Mouse (Mus musculus) hindbrain, embryonic 10.5 days (tissue): ENCODE measurements at regions not wholly inside any gene's neighbourhood (a gene's known extent, or its start where the extent isn't known, plus 50 kb on each side); places are given as distances from the start of the nearest gene placed in this dataset.
"Not testable (repeated sequence)": the region's sequence is repeated elsewhere in the genome, so short reads cannot be mapped to it uniquely, and the experiment has no call there.

Experiments used
- DNase-seq: peaks from one replicate; pipeline ENCODE4 v3.0.0-alpha.2; 2017; ENCODE audit warnings: low spot score
- H3K27ac ChIP-seq: fragments of 300-500 bp; sonication (generic); 2 replicates; pipeline ENCODE4 v1.5.1; 2016; ENCODE audit warnings: mild to moderate bottlenecking, moderate library complexity
- H3K27me3 ChIP-seq: fragments of 300-500 bp; sonication (generic); 2 replicates; pipeline ENCODE4 v1.6.1; 2016; ENCODE audit warnings: mild to moderate bottlenecking; ENCODE audit not compliant: poor library complexity, insufficient read depth, severe bottlenecking
- H3K36me3 ChIP-seq: fragments of 300-500 bp; sonication (generic); 2 replicates; pipeline ENCODE4 v1.6.1; 2016; ENCODE audit warnings: mild to moderate bottlenecking, moderate library complexity
- H3K4me1 ChIP-seq: fragments of 300-500 bp; sonication (generic); replicated peaks from 2 replicates; pipeline ENCODE4 v1.6.1; 2016; ENCODE audit warnings: mild to moderate bottlenecking
- H3K4me3 ChIP-seq: fragments of 300-500 bp; sonication (generic); 2 replicates; pipeline ENCODE4 v1.5.1; 2016; ENCODE audit warnings: mild to moderate bottlenecking, moderate library complexity
- H3K9me3 ChIP-seq: fragments of 300-500 bp; sonication (generic); 2 replicates; pipeline ENCODE4 v1.6.1; 2016; ENCODE audit warnings: mild to moderate bottlenecking, moderate library complexity
- WGBS: fragments of 180-500 bp; shearing (Covaris S2); methylation state at CpG from one replicate; pipeline ENCODE4 v1.1.7; 2016; 5-methylcytosine and 5-hydroxymethylcytosine counted together

DNA sequence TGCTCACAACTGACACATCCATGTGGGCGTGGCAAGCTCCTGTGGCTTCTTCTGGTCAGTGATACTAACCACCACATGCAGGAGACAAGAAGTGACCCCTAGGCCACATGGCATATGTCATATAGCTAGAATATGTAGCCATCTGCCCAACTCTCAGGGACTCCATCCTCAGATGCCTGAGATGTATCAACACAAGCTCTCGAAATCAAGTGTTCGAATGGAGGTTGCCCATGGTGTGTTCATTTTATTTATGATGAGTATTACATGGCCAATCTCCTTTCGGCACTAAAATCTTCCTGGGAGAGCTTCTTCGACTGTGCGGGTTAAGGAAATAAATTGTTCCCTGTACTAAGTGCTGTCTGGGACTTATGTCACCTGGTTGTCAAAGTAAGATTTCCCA is 138.8 kb upstream of the Rtl1 start:
- Histone ChIP-seq H3K9me3 (no peaks in the 10 kb centered on the region), H3K4me1 (0 out of 2 replicates have a peak, but pooled peaks cover 4% of the 10 kb centered on the region), H3K27ac (no peak overlapping the region), H3K36me3 (peaks cover 87% of the 10 kb centered on the region), H3K4me3 (no peak overlapping the region), H3K27me3 (no peaks in the 10 kb centered on the region)
- DNase-seq = no peak
- WGBS = 91% methylated on average over 6 of the region's 6 CpGs

DNA sequence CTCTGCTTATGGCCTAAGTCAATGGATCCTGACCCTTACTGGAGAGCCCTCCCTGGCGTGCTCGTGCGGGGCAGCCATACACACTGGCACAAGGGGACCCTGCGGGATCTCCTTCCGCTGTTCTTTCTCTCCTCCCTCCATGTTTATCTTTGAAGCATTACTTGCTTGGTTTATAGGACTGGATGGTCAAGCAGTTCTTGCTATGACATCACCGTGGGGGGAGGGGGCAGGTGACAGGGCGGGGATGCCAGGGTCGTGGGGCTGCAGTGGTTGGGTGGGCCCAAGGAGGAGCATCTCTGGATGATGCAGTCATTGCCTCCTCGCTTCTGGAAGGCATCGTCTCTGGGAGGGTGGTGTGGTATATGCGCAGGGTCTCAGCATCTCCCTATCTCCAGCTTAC is 142.4 kb upstream of the Rtl1 start:
- no peak for DNase-seq
- WGBS = 96% methylated on average over 11 of the region's 11 CpGs
- no peaks in the 10 kb centered on the region for H3K9me3 ChIP-seq
- H3K4me1 ChIP-seq = peaks cover 29% of the 10 kb centered on the region
- H3K27ac ChIP-seq = no peak overlapping the region
- H3K36me3 ChIP-seq = peaks cover 70% of the 10 kb centered on the region
- H3K27me3 ChIP-seq = no peaks in the 10 kb centered on the region
- H3K4me3 ChIP-seq = no peak overlapping the region

DNA sequence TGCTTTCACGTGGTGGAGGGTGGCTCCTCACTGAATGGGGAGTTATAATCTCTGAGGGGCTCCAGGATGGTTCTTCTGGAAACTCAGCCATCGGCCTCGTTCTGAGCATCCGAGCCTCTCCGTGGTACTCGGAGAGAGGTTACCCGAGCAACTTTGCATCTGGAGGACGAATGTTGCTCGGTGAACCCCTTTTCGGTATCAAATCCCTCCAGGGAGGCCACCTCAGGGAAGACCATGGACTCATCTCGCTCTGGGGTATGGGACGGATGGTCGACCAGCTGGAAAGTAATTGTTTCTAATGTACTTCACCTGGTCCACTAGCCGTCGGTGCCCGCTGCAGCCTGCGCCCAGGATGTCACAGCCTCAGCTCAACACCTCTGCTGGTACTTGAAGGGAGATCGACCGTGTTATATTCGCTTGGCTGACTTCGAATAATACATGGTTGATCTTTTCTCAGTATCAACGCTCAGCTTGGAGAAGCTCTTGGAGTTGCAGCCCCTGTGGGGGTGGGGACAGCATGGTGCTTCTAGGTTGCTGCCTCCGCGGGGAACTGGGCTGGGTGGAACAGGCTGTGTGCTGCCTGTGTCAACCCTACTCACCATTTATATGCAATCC is 143.0 kb upstream of the Rtl1 start:
- WGBS = 87% methylated on average over 24 of the region's 24 CpGs
- peaks cover 36% of the 10 kb centered on the region for H3K4me1 ChIP-seq
- no peaks in the 10 kb centered on the region for H3K27me3 ChIP-seq
- no peak overlapping the region for H3K27ac ChIP-seq
- no peaks in the 10 kb centered on the region for H3K9me3 ChIP-seq
- H3K36me3 ChIP-seq = peaks cover 70% of the 10 kb centered on the region
- no peak for DNase-seq
- no peak overlapping the region for H3K4me3 ChIP-seq

DNA sequence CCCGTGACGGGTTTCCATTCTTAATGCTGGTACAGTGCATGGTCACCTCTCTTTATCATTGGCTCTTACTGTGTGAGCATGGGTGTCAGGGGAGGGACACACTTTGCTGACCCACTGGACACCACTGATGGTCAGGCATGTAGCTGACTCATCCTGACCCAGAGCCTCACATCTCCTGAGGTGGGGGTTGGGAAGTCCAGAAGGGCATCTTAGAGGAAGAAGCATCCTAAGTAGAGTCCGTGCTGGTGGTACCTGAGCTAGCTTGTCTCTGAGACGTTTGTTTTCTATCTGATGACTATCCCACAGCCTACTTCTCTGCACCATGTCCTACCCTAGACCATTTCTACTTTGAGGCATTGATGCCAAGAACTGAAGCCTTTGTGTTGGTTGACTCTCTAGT is 144.1 kb upstream of the Rtl1 start:
- Histone ChIP-seq H3K36me3 (peaks cover 63% of the 10 kb centered on the region), H3K27ac (no peak overlapping the region)

DNA sequence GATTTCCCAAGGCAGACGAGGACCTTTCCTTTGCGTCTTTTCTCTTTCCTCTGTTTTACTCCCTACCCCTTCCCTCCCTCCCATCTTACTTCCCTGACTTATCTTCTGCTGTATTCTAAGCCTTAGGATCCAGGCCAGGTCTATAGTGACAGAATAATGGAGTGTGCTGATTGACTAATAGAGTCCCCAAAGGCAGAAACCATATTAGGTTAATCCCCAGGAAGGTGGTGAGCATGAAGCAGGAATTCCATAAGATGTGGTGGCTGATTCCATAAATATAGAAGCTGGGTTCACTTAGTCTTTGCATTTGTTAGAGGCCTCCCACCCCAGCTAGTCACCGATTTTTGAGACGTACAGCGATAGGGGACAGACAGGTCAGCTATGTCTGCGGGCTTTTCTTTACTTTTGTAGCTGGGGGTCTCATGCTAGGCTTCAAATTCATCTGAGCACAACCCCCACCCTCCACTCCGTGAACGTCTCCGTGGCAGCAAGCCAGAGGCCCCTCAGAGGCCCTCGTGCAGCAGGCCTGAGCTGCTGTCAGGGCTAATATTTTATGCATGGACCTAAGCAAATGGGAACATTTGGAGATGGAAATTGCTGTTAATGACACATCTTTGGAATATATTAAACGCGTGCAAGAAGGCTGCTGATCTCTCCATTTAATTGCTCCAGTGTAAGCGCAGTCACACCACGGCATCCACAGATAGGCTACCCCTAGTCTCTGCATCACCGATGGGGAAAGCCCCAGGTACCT is 145.8 kb upstream of the Rtl1 start:
- H3K27ac ChIP-seq = peak overlapping the region; percentile 57; the same call in 1 of the 2 replicates
- WGBS = 62% methylated on average over 15 of the region's 15 CpGs
- no peaks in the 10 kb centered on the region for H3K9me3 ChIP-seq
- peaks cover 62% of the 10 kb centered on the region for H3K4me1 ChIP-seq
- no peak overlapping the region for H3K4me3 ChIP-seq
- H3K27me3 ChIP-seq = no peaks in the 10 kb centered on the region
- peaks cover 50% of the 10 kb centered on the region for H3K36me3 ChIP-seq
- no peak for DNase-seq

More for the DNA sequence above, 144.1 kb upstream of the Rtl1 start:
- Histone ChIP-seq H3K4me1 (peaks cover 46% of the 10 kb centered on the region), H3K9me3 (no peaks in the 10 kb centered on the region), H3K4me3 (no peak overlapping the region), H3K27me3 (no peaks in the 10 kb centered on the region)
- no peak for DNase-seq
- 91% methylated on average over 4 of the region's 4 CpGs for WGBS

DNA sequence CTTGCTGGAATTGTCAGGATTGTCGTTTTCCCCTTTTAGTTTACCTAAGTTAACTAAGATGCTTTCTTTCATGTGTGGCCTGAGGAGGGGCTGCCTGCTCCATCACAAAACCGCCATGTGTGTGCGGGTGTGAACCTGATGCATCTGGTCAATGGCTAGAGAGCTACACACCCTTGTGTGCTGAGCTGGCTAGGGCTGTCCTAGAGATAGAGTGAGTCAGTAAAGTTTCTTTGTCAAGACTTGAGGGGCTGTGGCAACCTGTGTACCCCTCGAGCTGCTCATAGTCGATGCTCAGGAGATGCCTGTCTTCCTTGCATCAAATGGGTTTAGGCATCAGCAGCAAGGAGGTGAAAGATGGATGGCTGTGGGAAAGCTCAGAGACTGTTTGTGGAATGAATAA is 147.1 kb upstream of the Rtl1 start:
- 83% methylated on average over 5 of the region's 5 CpGs for WGBS
- no peak overlapping the region for H3K4me3 ChIP-seq
- H3K36me3 ChIP-seq = peaks cover 42% of the 10 kb centered on the region
- peaks cover 63% of the 10 kb centered on the region for H3K4me1 ChIP-seq
- H3K9me3 ChIP-seq = no peaks in the 10 kb centered on the region
- no peak for DNase-seq
- no peaks in the 10 kb centered on the region for H3K27me3 ChIP-seq
- peak overlapping the region; percentile 25; the same call in 1 of the 2 replicates for H3K27ac ChIP-seq

DNA sequence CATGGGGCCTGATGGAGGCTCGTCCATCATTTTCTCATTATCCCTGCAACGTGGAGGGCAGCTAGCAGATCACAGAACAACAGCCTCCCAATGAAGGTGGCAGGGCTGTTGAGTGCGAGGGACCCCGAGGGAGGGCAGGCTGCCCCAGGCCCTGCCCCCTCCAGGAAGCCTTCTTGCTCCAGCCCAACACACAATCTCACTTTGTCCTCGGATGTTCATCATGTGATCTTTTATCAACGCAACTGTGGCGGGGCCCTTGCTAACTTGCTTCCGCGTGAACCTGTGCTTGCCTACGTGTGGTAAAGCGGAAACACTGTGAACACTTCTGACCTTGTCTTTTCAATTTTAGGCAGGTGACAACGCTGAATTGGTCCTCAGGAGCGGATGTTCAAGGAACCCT is 147.6 kb upstream of the Rtl1 start:
- WGBS = 77% methylated on average over 13 of the region's 13 CpGs
- H3K4me1 ChIP-seq = peaks cover 63% of the 10 kb centered on the region
- peaks cover 37% of the 10 kb centered on the region for H3K36me3 ChIP-seq
- peak overlapping the region; percentile 57 for H3K27ac ChIP-seq
- no peak for DNase-seq
- no peaks in the 10 kb centered on the region for H3K27me3 ChIP-seq
- no peak overlapping the region for H3K4me3 ChIP-seq
- no peaks in the 10 kb centered on the region for H3K9me3 ChIP-seq

DNA sequence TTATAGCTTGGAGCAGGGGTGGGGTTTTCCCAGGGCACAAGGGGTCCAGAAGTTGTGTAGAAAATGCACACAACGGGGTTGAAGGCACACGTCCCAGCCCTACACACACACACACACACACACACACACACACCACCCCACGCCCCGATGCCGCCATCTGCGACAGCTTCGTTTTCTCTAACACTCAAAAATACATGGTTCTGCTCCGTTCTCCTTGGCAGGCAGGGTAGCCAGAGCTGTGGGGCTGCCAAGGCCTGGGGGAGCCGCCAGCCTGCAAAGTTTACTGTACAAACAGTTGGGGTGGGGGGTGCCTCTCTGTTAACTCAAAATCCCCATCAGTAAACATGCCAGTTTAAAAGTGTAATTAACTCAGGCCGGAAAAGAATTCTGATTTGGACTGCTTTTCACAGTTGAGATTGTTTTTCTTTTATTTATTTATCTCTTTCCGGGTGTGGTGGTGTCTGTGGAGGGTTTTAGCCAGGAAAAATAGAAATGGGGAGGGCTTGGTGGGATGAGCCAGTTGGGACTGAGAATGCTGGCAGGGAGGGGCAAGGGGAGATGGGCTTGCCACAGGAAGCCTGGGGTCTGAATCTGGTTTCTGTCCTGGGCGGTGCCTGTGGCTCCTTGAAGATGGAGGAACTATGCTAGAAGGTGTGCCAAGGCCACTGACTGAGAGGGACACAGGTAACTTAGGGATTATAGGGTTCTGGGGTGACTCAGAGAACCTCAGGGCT is 148.4 kb upstream of the Rtl1 start:
- Histone ChIP-seq H3K27me3 (no peaks in the 10 kb centered on the region), H3K27ac (peak overlapping the region; percentile 86), H3K36me3 (peaks cover 29% of the 10 kb centered on the region), H3K4me3 (no peak overlapping the region), H3K4me1 (peaks cover 61% of the 10 kb centered on the region), H3K9me3 (no peaks in the 10 kb centered on the region)
- WGBS = 86% methylated on average over 12 of the region's 12 CpGs
- no peak for DNase-seq

DNA sequence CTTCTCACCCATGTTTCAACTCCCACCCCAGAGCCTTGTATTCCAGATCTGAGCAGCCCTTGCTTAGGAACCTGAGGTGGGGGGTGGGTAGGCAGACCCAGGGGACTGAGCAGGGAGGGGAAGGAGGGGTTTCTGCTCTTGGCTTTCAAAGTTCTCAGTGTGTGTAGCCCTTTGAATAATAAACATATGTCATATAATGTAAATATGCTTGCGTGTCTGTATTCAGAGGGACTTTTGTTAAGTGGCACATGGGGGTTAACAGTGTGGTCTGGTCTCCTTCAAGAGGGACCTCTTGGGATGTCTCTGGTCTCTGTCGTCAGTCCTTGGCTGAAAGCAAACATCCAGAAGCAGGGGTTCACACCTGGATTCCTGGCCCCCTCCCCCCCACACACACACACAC is 149.1 kb upstream of the Rtl1 start:
- peak overlapping the region; percentile 47 for H3K4me3 ChIP-seq

DNA sequence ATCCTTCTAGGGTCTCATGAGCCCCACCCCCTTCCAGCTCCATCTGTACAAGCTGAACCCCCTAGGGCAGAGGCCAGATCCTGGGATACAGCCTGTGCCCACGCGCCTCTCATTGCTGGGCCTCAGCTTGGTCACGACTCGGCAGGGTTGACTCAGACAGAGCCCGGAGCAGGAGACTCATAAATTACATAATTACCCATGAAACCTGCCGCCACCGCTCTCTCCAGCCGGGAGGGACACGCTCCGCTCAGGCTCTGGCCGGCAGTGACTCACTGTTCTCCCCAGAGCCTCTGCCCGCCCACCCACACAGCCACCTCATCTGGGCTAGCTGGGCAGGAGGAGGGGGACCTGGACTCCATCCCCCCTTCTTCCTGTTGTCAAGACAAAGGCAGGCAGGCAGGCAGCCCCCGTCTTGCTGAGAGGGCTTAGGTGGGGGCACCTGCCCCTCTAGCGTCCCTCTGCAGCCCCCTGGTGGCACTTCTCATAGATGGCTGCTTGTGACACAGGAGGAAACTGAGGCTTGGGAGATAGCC is 149.6 kb upstream of the Rtl1 start:
- H3K36me3 ChIP-seq = peaks cover 19% of the 10 kb centered on the region
- peak overlapping the region; percentile 86 for H3K27ac ChIP-seq
- H3K4me1 ChIP-seq = peaks cover 59% of the 10 kb centered on the region
- WGBS = 5% methylated on average over 14 of the region's 14 CpGs
- H3K27me3 ChIP-seq = no peaks in the 10 kb centered on the region
- no peaks in the 10 kb centered on the region for H3K9me3 ChIP-seq
- DNase-seq = peak; percentile 77
- H3K4me3 ChIP-seq = peak overlapping the region; percentile 47

More for the DNA sequence above, 149.1 kb upstream of the Rtl1 start:
- peaks cover 59% of the 10 kb centered on the region for H3K4me1 ChIP-seq
- 56% methylated on average over 2 of the region's 2 CpGs for WGBS
- peaks cover 22% of the 10 kb centered on the region for H3K36me3 ChIP-seq
- DNase-seq = no peak
- H3K27me3 ChIP-seq = no peaks in the 10 kb centered on the region
- H3K9me3 ChIP-seq = no peaks in the 10 kb centered on the region
- peak overlapping the region; percentile 86 for H3K27ac ChIP-seq

DNA sequence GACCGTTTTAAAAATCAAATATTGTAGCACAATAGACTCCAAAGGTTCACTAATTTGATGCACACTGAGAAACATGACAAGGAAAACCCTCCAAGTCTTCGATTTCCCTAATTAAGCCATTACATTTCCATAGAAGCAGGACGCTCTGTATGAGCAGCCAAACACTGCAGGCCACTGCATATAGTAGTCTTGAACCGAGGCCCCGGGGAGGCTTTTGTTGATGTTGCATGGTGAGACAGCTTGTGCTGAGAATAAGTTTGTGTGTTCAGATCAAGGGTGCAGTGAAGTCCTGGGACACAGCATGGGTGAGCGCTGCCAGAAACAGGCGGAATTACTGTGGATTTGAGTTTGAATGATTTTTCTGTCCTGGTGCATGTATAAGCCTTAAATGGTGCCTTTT is 154.9 kb upstream of the Rtl1 start:
- no peaks in the 10 kb centered on the region for H3K36me3 ChIP-seq
- H3K9me3 ChIP-seq = no peaks in the 10 kb centered on the region
- H3K4me3 ChIP-seq = no peak overlapping the region
- peaks cover 9% of the 10 kb centered on the region for H3K4me1 ChIP-seq
- DNase-seq = no peak
- H3K27me3 ChIP-seq = no peaks in the 10 kb centered on the region
- no peak overlapping the region for H3K27ac ChIP-seq
- WGBS = 81% methylated on average over 7 of the region's 7 CpGs

DNA sequence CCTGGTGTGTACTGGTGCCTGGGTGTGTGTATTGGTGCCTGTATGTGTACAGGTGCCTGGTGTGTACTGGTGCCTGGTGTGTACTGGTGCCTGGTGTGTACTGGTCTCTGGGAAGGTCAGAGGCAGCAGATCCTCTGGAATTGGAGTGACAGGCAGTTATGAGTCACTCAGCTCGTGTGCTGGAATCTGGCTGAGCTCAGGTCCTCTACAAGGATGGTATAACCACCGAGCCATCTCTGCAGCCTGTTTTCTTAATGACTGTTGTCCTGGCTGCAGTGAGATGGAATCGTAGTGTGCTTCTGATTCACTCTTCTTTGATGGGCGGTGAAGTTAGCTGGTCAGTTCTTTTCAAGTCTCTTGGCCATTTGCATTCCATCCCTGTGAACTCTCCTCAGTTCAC is 164.2 kb upstream of the Rtl1 start:
- H3K9me3 ChIP-seq = no peaks in the 10 kb centered on the region
- DNase-seq = no peak
- no peak overlapping the region for H3K4me3 ChIP-seq
- no peak overlapping the region for H3K27ac ChIP-seq
- WGBS = 69% methylated on average over 4 of the region's 4 CpGs
- no peaks in the 10 kb centered on the region for H3K4me1 ChIP-seq
- H3K36me3 ChIP-seq = no peaks in the 10 kb centered on the region
- no peaks in the 10 kb centered on the region for H3K27me3 ChIP-seq

DNA sequence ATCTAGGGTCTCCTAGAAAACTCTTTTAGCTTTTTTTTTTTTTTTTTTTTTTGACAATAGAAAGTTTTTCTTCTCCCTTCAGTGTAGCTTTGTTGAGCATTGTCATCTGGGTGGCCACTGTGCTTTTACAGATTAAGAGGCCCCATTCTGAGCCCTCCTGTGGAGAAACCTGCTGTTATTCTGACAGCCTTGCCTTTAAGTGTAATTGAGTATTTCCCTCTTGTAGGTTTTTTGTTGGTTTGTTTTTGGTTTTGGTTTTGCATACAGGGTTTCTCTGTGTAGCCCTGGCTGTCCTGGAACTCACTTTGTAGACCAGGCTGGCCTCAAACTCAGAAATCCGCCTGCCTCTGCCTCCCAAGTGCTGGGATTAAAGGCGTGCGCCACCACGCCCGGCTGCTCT is 166.5 kb upstream of the Rtl1 start:
- 86% methylated on average over 5 of the region's 5 CpGs for WGBS
- H3K4me3 ChIP-seq, H3K27ac ChIP-seq, H3K4me1 ChIP-seq, H3K36me3 ChIP-seq, H3K9me3 ChIP-seq, H3K27me3 ChIP-seq, DNase-seq: not testable (repeated sequence)
